9 mouse cellular contexts compared by ENCODE assay signal in the genomic region with DNA sequence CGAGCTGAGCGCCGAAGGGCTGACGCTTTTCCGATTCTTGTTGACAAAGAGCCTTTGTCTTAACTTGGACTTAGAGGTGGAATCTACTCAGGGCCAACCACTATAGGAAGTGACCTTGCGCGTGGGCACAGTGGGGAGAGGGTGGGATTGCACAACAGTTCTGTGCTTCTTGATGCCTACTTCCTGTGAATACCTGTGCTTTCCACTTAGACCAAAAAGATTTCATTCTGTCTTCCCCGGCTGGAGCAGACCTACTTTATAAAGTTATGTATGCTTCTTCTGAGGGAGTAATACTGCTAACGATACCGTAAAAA. TPM values are rescaled to one million over a fixed set of nuclear protein-coding genes. Genes with fewer than 3 reads are reported as not detected.
DNase-seq lines count a peak whose midpoint lies in the region; ATAC-seq and TF ChIP-seq lines count a peak whose summit lies in the region.
"Had no signal": no experiment of that assay in that cellular context is flagged by ENCODE, and none has a peak within 500 bp of the region (broad histone marks: within the 10 kb centered on the region; RNA-seq: fewer than 3 reads in every experiment).

A gene (plus strand): TSS at position 215 of the 314 bp plus-strand sequence.

- no peaks in the 10 kb centered on the region for H3K9me3 ChIP-seq in heart, embryonic 15.5 days (replicated peaks)
- no peaks in the 10 kb centered on the region for H3K9me3 ChIP-seq in ES-Bruce4 (replicated peaks; ENCODE audit: control insufficient read depth, insufficient read depth, low read length, poor library complexity, severe bottlenecking)
- H3K9me3 ChIP-seq in forebrain, embryonic 15.5 days = no peaks in the 10 kb centered on the region
- H3K9me3 ChIP-seq in liver, embryonic 13.5 days (replicated peaks) = no peaks in the 10 kb centered on the region

- no peak for ATAC-seq in heart, embryonic 15.5 days (replicated peaks; ENCODE audit: insufficient number of reproducible peaks, insufficient read depth, low FRiP score, low read depth)
- ATAC-seq in forebrain, embryonic 15.5 days (replicated peaks) = no peak
- no peak for ATAC-seq in liver, embryonic 13.5 days (ENCODE audit: low read depth)
- no peak for ATAC-seq in frontal cortex, adult (ENCODE audit: low TSS enrichment)
- ATAC-seq: Patski had no signal

- H3K4me3 ChIP-seq in heart, embryonic 15.5 days = peak within 1 kb of the TSS; percentile 74
- H3K4me3 ChIP-seq in ES-Bruce4 (ENCODE audit: low read depth, low read length) = peak within 1 kb of the TSS; percentile 64
- H3K4me3 ChIP-seq in forebrain, embryonic 15.5 days = peak within 1 kb of the TSS; percentile 67
- peak within 1 kb of the TSS; percentile 86 for H3K4me3 ChIP-seq in liver, embryonic 13.5 days (replicated peaks)

- peak within 1 kb of the TSS; percentile 65 for H3K9ac ChIP-seq in heart, embryonic 15.5 days
- H3K9ac ChIP-seq in ES-Bruce4 (ENCODE audit: low read depth, poor library complexity, severe bottlenecking) = peak within 1 kb of the TSS; percentile 11; the same call in 1 of the 2 replicates
- peak within 1 kb of the TSS; percentile 59 for H3K9ac ChIP-seq in forebrain, embryonic 15.5 days (replicated peaks)
- H3K9ac ChIP-seq in liver, embryonic 13.5 days = peak within 1 kb of the TSS; percentile 81

- H3K27ac ChIP-seq in heart, embryonic 15.5 days = peak within 1 kb of the TSS; percentile 62
- no peak within 1 kb of the TSS for H3K27ac ChIP-seq in ES-Bruce4 (ENCODE audit: insufficient read depth, low read length)
- H3K27ac ChIP-seq in forebrain, embryonic 15.5 days (replicated peaks) = peak within 1 kb of the TSS; percentile 89
- peak within 1 kb of the TSS; percentile 73 for H3K27ac ChIP-seq in liver, embryonic 13.5 days

- H3K36me3 ChIP-seq in heart, embryonic 15.5 days = no peaks in the 10 kb centered on the region
- no peaks in the 10 kb centered on the region for H3K36me3 ChIP-seq in ES-Bruce4 (ENCODE audit: control insufficient read depth, insufficient read depth, low read length, poor library complexity, severe bottlenecking)
- H3K36me3 ChIP-seq in forebrain, embryonic 15.5 days = no peaks in the 10 kb centered on the region
- 0 out of 2 replicates have a peak, but pooled peaks cover 6% of the 10 kb centered on the region for H3K36me3 ChIP-seq in liver, embryonic 13.5 days

- no peak for TF ChIP-seq POLR2A in ES-Bruce4 (IDR thresholded peaks at IDR 0.05; ENCODE audit: insufficient read depth, low read length)

- H3K4me2 ChIP-seq in heart, embryonic 15.5 days = peak within 1 kb of the TSS; percentile 74
- peak within 1 kb of the TSS; percentile 65 for H3K4me2 ChIP-seq in forebrain, embryonic 15.5 days (replicated peaks)
- peak within 1 kb of the TSS; percentile 84 for H3K4me2 ChIP-seq in liver, embryonic 13.5 days

- TF ChIP-seq CTCF in ES-Bruce4 (IDR thresholded peaks at IDR 0.05; ENCODE audit: low read depth, low read length) = no peak

- no peak for DNase-seq in heart, adult 9 months (ENCODE audit: low spot score in 2 of 2)
- DNase-seq in liver, embryonic 13.5 days = no peak
- DNase-seq in adrenal gland, postnatal 10 days = no peak
- DNase-seq in gastrocnemius, postnatal 4 days (ENCODE audit: low spot score in 2 of 2) = no peak

- WGBS in heart, embryonic 15.5 days = 93% methylated on average over 10 of the region's 10 CpGs
- WGBS in forebrain, embryonic 15.5 days = 91% methylated on average over 10 of the region's 10 CpGs
- 78% methylated on average over 10 of the region's 10 CpGs for WGBS in liver, embryonic 13.5 days (ENCODE audit: insufficient replicate concordance)

- peaks cover 15% of the 10 kb centered on the region for H3K4me1 ChIP-seq in heart, embryonic 15.5 days (replicated peaks)
- no peaks in the 10 kb centered on the region for H3K4me1 ChIP-seq in ES-Bruce4 (ENCODE audit: control insufficient read depth, insufficient read depth, low read length)
- H3K4me1 ChIP-seq in forebrain, embryonic 15.5 days = peaks cover 17% of the 10 kb centered on the region
- H3K4me1 ChIP-seq in liver, embryonic 13.5 days (replicated peaks) = peaks cover 26% of the 10 kb centered on the region

- TF ChIP-seq EP300 in ES-Bruce4 (IDR thresholded peaks at IDR 0.05; ENCODE audit: insufficient read depth, low read depth, low read length) = no peak

- no peaks in the 10 kb centered on the region for H3K27me3 ChIP-seq in heart, embryonic 15.5 days
- H3K27me3 ChIP-seq in ES-Bruce4 (ENCODE audit: control insufficient read depth, insufficient read depth, low read length, poor library complexity, severe bottlenecking) = no peaks in the 10 kb centered on the region
- H3K27me3 ChIP-seq in forebrain, embryonic 15.5 days = no peaks in the 10 kb centered on the region
- peaks cover 4% of the 10 kb centered on the region; the same call in 1 of the 2 replicates for H3K27me3 ChIP-seq in liver, embryonic 13.5 days

RNA-seq across cellular contexts. Expression of the gene that starts here (rescaled TPM):
- polyA plus RNA-seq in heart, embryonic 15.5 days (2015; fragmentation: Nextera tagmentation; extraction: Ambion mirVana) = 10.1 and 13.0 TPM in 2 replicates
- 17.2 and 20.4 TPM in 2 replicates for polyA plus RNA-seq in ES-Bruce4 (2011; ENCODE audit: insufficient read depth, insufficient read length, low read depth, missing spikeins)
- 14.0 and 15.7 TPM in 2 replicates for polyA plus RNA-seq in forebrain, embryonic 15.5 days (2015; fragmentation: Nextera tagmentation; extraction: Ambion mirVana)
- polyA plus RNA-seq in liver, embryonic 13.5 days (2015; fragmentation: Nextera tagmentation; extraction: Ambion mirVana) = 17.3 and 18.9 TPM in 2 replicates
- 1 to 10 TPM; 5.1 to 7.4 TPM for total RNA-seq in adrenal gland, postnatal 10 days (2021)
- 1 to 10 TPM; 6.7 to 7.2 TPM for total RNA-seq in gastrocnemius, postnatal 4 days (2021)

Comparison
In these comparisons a context has a peak if more than half of its experiments do, and no peak if none do; other contexts are left out.
1. H3K9ac ChIP-seq: peak in every context shown above with its lines; median percentile 81 in liver, embryonic 13.5 days; 65 in heart, embryonic 15.5 days; 59 in forebrain, embryonic 15.5 days; 11 in ES-Bruce4.